Mouse (Mus musculus): ENCODE measurements at regions not wholly inside any gene's neighbourhood (a gene's known extent, or its start where the extent isn't known, plus 50 kb on each side); places are given as distances from the start of the nearest gene placed in this dataset.

DNA sequence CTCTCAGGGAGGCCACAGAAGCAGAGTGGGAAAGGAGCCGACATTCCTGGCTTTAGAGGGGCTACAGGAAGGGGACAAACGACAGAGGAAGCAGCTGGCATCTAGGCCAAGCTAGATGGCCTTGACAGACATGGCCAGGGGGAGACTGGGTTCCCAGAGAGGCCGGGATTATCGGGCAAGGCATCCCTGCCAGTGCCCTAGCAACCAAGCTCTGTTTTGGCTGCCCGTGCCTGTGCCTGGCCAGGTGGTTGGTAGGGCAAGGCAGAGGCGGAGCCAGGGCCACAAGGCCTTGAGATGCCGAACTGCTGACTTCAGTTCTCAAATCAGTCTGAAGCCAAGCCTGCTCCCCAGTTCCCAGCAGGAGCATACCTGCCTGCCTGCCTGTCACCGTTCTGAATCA is 142.7 kb downstream of the Vegfa start:
- DNase-seq (ENCODE audit: low spot score in 2 of 2) = no peak

- no peak for DNase-seq (ENCODE audit: low spot score in 2 of 2)
These were observed 143.1 kb downstream of the Vegfa start for GRCm38 (mm10) chr17:45889051-45889450.

- DNase-seq (ENCODE audit: low spot score in 2 of 2) = no peak
These were observed 145.6 kb downstream of the Vegfa start for GRCm38 (mm10) chr17:45886420-45887049.

DNA sequence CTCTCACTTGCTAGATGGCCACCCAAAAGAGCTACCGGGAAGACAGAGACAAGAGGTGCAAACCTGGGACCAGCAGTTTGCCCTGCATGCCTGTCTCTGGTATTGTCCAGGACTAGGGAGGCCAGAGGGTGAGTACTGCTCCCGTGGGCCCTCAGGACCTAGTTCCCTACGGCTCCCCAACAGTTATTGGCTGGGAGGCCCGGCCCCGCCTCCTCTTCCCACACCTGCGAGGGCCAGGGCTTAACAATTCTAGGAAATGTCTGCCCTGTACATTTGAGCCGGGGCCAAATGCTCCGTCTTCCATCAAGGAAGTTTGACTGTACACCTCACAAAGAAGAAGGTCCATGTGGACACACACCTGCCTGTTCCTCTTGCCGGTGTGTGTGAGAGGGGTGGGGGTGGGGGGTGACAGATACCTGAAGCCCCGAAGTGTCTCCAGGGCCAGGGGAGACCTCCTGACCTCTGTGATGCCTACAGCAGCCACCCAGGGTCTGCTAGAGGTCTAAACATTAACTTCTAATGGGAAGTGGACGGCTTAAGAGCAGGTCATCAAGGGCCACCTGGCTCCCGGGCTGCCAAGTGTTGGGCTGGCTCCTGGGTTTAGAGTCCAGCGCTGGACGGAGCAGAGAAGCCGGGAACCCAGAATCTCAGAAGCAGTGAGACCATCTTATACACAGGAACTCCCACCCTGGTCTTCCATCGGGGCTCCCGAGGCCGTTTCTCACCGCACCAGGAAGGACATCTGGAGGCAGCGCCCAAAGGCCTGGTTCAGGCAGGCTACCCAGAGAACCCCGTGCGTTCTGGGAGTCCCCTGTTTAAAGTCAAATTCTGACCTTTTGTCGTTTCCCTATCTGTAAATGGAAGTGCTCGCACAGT is 146.5 kb downstream of the Vegfa start:
- no peak for DNase-seq (ENCODE audit: low spot score in 2 of 2)

- DNase-seq (ENCODE audit: low spot score in 2 of 2) = no peak
These were observed 148.0 kb downstream of the Vegfa start for GRCm38 (mm10) chr17:45884021-45884722.

GRCm38 (mm10) chr17:45882682-45883081 is 149.0 kb upstream of the 1600014C23Rik start:
- no peak for DNase-seq (ENCODE audit: low spot score in 2 of 2)

DNA sequence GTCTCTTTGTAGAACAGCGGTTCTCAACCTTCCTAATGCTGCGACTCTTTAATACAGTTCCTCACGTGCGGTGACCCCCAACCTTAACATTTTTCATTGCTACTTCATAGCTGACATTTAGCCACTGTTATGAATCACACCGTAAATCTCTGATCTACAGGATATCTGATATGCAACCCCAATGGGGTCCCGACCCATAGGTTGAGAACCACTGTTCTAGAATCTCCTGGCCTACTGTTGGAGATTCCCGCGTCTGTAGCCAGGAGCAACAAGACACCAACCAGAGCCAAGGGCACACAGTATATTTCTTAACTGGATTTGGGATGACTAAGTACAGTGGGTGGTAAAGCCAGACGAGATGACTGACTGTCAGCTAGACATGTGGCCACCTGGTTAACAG is 147.6 kb upstream of the 1600014C23Rik start:
- DNase-seq (ENCODE audit: low spot score in 2 of 2) = no peak

GRCm38 (mm10) chr17:45880761-45881160 is 147.1 kb upstream of the 1600014C23Rik start:
- DNase-seq (ENCODE audit: low spot score in 2 of 2) = no peak

GRCm38 (mm10) chr17:45879478-45880250 is 146.0 kb upstream of the 1600014C23Rik start:
- no peak for DNase-seq (ENCODE audit: low spot score in 2 of 2)

GRCm38 (mm10) chr17:45878394-45878793 is 144.8 kb upstream of the 1600014C23Rik start:
- no peak for DNase-seq (ENCODE audit: low spot score in 2 of 2)

- no peak for DNase-seq (ENCODE audit: low spot score in 2 of 2)
These were observed 141.7 kb upstream of the 1600014C23Rik start for GRCm38 (mm10) chr17:45875325-45875724.

DNA sequence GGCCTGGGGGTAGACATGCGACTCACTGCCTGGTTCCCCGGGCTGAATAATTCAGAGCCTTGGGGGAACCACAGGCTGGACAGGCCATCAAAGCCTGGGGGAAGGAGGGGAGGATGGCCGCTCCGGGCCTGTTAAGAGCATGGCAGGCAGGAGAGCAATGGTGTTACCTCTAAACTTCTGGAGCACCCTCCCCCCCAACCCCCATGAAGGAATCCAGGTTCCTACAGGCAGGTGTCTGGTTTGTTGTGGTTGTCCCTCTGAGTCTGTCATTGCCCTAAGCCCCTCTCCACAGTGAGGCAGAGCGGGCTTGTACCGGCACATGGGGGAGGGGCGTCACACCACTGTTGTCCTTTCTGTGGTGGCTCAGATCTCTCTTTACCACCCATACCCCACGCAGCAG is 140.4 kb upstream of the 1600014C23Rik start:
- no peak for DNase-seq (ENCODE audit: low spot score in 2 of 2)

GRCm38 (mm10) chr17:45873200-45873955 is 139.7 kb upstream of the 1600014C23Rik start:
- no peak for DNase-seq (ENCODE audit: low spot score in 2 of 2)

DNA sequence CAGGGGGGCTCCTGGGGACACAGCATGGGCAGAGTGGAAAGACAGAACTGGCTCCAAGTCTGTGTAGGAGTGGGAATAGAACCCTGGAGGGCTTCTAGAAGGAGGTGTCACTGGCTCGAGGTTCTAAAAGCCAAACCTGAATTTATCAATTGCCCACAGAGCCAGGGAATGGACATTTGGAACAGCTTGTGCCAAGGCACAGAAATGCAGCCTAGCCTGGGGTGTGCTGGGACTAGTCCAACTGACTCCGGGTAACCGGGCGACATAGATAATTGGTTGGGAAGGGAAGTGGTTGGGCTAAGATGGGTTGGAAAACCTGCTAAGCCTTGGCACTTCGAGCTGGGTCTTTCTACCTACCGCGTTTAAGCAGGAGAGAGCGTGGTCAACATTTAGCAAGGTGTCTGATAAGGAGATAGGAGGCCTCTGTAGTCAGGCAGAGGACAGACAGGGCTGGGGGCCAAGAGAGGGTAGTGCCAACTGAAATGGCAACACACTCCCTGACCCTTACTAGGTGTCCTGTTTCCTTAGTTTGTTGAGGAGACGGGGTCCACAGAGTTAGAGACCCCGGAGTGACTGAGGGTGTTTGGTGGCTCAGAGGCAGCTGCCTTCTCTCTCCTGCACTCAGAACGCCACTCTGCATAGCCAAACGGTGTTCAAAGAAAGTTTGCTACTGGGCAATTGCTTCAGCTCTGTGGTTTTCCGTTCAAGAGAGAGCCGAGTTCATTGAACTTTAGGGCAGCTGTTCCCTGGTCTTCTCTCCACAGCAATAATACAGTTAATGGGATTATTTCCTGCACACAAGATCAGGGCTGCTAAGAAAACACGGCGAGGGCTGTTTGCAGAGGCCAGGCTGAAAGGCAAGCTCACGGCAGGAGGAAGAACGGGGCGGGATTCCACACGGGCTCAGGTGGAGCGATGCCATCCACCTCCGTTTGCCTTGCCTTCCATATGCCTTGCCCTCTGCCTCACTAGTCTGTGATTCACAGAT is 138.3 kb upstream of the 1600014C23Rik start:
- no peak for DNase-seq (ENCODE audit: low spot score in 2 of 2)

DNA sequence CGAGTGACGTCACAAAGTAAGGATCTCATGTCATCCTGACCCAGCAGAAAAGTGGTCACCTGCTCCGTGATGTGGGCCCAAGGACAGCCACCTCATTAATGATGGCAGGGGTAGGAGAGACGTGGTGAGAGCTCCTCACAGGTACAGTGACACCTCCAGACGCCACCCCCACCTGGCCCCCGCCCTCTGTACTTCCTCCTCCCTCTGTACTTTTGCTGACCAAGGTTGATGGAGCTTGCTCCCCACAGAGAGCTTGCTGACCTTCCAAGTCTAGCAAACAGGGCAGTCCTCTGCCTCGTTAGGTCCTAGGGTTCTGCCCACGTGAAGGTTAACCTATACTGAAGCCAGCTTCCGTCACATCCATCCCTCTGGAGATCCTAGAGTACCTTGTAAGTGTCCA is 137.4 kb upstream of the 1600014C23Rik start:
- no peak for DNase-seq (ENCODE audit: low spot score in 2 of 2)

GRCm38 (mm10) chr17:45869014-45869968 is 135.6 kb upstream of the 1600014C23Rik start:
- DNase-seq (ENCODE audit: low spot score in 2 of 2) = no peak

- no peak for DNase-seq (ENCODE audit: low spot score in 2 of 2)
These were observed 134.9 kb upstream of the 1600014C23Rik start for GRCm38 (mm10) chr17:45868539-45868938.

DNA sequence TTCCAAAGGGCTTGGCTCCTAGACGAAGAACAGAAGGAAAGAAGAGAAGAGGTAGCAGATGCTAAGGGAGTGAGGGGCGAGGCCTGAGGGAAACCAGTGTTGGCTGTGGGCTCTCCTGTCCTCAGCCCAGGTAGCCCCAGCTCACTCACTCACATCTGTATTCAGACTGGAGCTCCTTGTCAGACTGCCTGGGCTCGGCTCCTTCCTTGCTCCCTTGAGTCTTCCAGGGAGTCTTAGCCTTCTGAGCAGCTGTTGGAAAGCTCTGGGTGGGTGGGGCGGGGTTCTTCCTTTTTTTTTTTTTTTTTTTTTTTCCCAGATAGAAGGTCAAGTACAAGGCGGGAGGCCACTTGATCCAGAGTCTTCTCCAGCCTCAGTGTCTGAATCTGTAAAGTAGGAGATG is 134.1 kb upstream of the 1600014C23Rik start:
- DNase-seq (ENCODE audit: low spot score in 2 of 2) = no peak
